Mouse (Mus musculus) kidney, embryonic 15.5 days (tissue): Measurements from ENCODE around the gene Utf1. TPM values are rescaled to one million over a fixed set of nuclear protein-coding genes. Genes with fewer than 3 reads are reported as not detected.

Experiments
- ATAC-seq: fragments of 200-750 bp; cut with Nextera tagmentation; replicated peaks from 2 replicates; pipeline ENCODE4 v1.8.0; 2017; ENCODE audit warnings: moderate TSS enrichment; ENCODE audit not compliant: low FRiP score
- H3K27ac ChIP-seq: fragments of 300-500 bp; sonication (generic); 2 replicates; pipeline ENCODE4 v1.5.1; 2015; ENCODE audit warnings: mild to moderate bottlenecking, inconsistent platforms
- H3K27me3 ChIP-seq: fragments of 300-500 bp; sonication (generic); 2 replicates; pipeline ENCODE4 v1.6.1; 2015; ENCODE audit warnings: inconsistent platforms
- H3K36me3 ChIP-seq: fragments of 300-500 bp; sonication (generic); 2 replicates; pipeline ENCODE4 v1.6.1; 2015; ENCODE audit warnings: inconsistent platforms
- H3K4me1 ChIP-seq: fragments of 300-500 bp; sonication (generic); 2 replicates; pipeline ENCODE4 v1.6.1; 2015; ENCODE audit warnings: inconsistent platforms
- H3K4me2 ChIP-seq: fragments of 300-500 bp; sonication (generic); 2 replicates; pipeline ENCODE4 v1.6.1; 2015; ENCODE audit warnings: moderate library complexity, mild to moderate bottlenecking, inconsistent platforms
- H3K4me3 ChIP-seq: fragments of 300-500 bp; sonication (generic); replicated peaks from 2 replicates; pipeline ENCODE4 v1.5.1; 2015; ENCODE audit warnings: mild to moderate bottlenecking, inconsistent platforms
- H3K9ac ChIP-seq: fragments of 300-500 bp; sonication (generic); 2 replicates; pipeline ENCODE4 v1.6.1; 2015; ENCODE audit warnings: mild to moderate bottlenecking, inconsistent platforms
- H3K9me3 ChIP-seq: fragments of 300-500 bp; sonication (generic); replicated peaks from 2 replicates; pipeline ENCODE4 v1.6.1; 2016; ENCODE audit warnings: inconsistent platforms
- WGBS: fragments of 180-500 bp; shearing (Covaris S2); methylation state at CpG from one replicate; pipeline ENCODE4 v1.1.7; 2015; ENCODE audit warnings: mixed read lengths; 5-methylcytosine and 5-hydroxymethylcytosine counted together
- polyA plus RNA-seq: library from polyadenylated mRNA; unstranded; fragments of >200 nt; fragmentation: Nextera tagmentation; extraction: Ambion mirVana; gene quantifications from 2 replicates; pipeline ENCODE4 v1.2.1, GENCODE M21; 2015

The Utf1 gene
- polyA plus RNA-seq, 1 experiment from 2014 or later: not detected

DNA sequence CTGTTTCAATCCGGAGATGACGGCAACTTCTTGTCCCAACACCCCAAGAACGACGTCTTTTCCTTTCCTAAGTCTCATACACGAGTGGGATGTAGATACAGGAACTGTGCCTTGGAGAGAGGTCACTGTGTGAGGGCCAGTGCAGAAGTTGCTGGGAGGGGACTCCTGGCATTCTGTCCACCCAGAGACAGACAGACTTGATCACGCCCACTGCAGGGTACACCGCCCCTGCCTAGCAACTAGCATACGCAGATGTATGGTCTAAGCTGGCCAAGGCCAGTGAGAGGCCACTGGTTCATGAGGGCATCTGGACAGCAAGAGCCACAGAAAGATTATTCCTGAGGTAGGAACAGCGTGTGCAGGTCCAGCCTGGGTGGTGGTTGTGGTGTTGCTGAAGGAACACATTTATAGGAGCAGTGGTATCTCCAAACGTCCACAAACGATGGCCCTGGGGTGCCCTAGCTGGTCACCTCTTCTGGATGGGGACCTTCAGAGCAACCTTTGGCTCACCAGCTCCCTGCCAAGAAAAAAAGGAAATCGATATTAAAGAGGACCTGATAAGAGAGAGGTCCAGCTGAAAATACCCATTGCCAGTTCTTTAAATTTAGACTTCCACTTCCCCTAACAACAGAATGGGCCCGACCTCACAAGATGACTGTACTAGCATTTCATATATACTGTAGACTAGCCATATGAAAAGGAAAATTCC lies 35.6 kb downstream of the Utf1 start:
- H3K27me3 ChIP-seq: no peaks in the 10 kb centered on the region
- H3K27ac ChIP-seq: no peak overlapping the region
- ATAC-seq: peak; percentile 69
- no peaks in the 10 kb centered on the region for H3K36me3 ChIP-seq
- H3K4me2 ChIP-seq: peak overlapping the region; percentile 93
- H3K9me3 ChIP-seq: no peaks in the 10 kb centered on the region
- peak overlapping the region; percentile 62 for H3K4me3 ChIP-seq
- H3K9ac ChIP-seq: peak overlapping the region; percentile 55; the same call in 1 of the 2 replicates
- 45% methylated on average over 13 of the region's 13 CpGs for WGBS
- H3K4me1 ChIP-seq: peaks cover 9% of the 10 kb centered on the region

DNA sequence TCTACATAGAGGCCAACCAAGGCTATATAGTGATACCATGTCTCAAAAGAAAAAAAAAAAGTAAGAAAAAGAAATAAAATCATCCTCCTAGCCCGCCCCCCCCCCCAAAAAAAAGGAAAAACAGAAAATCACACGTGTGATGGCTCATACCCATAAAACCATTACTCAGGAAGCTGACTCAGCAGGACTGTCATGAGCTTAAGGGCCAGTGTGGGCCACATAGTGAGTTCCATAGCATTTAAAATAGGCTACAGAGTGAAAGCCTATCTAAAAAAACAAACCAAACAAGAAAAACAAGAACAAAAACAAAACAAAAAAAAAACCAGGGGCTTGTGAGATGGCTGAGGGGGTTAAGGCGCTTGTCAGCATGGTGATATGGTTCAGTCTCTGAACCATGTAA lies 37.2 kb downstream of the Utf1 start:
- peaks cover 9% of the 10 kb centered on the region for H3K4me1 ChIP-seq
- WGBS: 55% methylated on average over 3 of the region's 3 CpGs
- H3K36me3 ChIP-seq: no peaks in the 10 kb centered on the region
- no peak overlapping the region for H3K4me3 ChIP-seq
- H3K9me3 ChIP-seq: no peaks in the 10 kb centered on the region
- no peak overlapping the region for H3K27ac ChIP-seq
- no peak for ATAC-seq
- H3K4me2 ChIP-seq: no peak overlapping the region
- no peaks in the 10 kb centered on the region for H3K27me3 ChIP-seq
- H3K9ac ChIP-seq: no peak overlapping the region

DNA sequence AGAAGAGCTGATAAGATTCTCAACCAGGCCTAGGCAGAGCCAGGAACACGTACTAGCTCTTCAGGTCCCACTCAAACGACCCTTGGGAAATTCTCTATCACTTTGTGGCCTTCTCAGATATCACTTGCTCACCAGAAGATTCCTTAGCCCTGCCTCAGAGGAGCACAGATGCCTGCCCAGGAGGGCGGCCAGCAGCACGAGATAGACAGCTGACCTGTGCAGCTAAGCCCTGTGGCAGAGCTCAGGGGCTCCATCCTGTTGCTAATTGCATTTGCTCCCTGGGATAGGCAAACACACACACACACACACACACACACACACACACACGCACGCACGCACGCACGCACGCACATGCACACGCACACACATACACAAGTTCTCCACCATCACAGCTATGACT lies 38.5 kb downstream of the Utf1 start:
- no peak for ATAC-seq
- H3K4me1 ChIP-seq: peaks cover 9% of the 10 kb centered on the region
- H3K4me2 ChIP-seq: no peak overlapping the region
- H3K4me3 ChIP-seq: no peak overlapping the region
- no peaks in the 10 kb centered on the region for H3K36me3 ChIP-seq
- no peaks in the 10 kb centered on the region for H3K27me3 ChIP-seq
- H3K9me3 ChIP-seq: no peaks in the 10 kb centered on the region
- no peak overlapping the region for H3K27ac ChIP-seq
- 82% methylated on average over 11 of the region's 11 CpGs for WGBS
- H3K9ac ChIP-seq: no peak overlapping the region

DNA sequence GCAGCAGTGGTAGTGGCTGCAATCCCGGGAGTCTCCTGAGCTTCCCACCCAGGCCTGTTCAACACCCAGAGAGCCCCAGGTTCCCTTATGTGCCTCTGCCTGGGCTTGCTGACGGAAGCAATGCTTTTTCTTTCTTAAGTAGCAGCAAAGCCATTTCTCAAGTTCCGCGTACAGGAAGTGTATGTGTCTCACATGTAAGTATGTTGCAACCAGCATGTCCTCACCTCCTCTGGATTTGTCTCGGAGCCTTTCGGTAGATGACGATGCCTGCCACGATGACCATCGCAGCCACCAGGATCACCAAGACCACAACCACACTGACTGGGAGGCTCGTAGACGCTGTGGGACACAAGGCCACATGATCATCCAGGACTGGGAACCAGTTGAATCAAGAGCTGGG lies 40.9 kb downstream of the Utf1 start:
- H3K9me3 ChIP-seq: no peaks in the 10 kb centered on the region
- H3K4me1 ChIP-seq: no peaks in the 10 kb centered on the region
- no peaks in the 10 kb centered on the region for H3K36me3 ChIP-seq
- H3K4me3 ChIP-seq: no peak overlapping the region
- no peak overlapping the region for H3K27ac ChIP-seq
- no peak overlapping the region for H3K9ac ChIP-seq
- WGBS: 94% methylated on average over 11 of the region's 11 CpGs
- no peak overlapping the region for H3K4me2 ChIP-seq
- no peak for ATAC-seq
- H3K27me3 ChIP-seq: no peaks in the 10 kb centered on the region

DNA sequence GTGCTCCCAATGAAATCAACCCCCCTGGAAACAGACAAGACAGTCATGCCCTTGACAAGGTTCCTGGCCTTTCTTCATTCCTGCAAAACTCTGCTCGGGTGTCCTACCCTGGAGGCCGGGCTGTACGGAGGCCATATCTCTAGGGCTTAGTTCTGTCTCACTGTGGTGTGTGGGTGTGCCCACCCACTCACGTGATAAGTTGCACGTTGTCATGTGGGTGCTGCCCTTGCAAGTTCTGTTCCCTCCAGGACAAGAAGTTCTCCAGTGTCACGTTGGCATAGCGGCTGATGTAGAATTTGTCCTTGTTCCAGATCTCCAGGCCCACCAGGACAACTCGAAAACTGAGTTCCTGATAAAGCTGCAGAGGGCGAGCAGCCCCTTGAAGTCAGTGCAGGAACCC lies 44.7 kb downstream of the Utf1 start:
- ATAC-seq: no peak
- 85% methylated on average over 9 of the region's 9 CpGs for WGBS
- Histone ChIP-seq H3K4me3 (no peak overlapping the region), H3K9me3 (no peaks in the 10 kb centered on the region), H3K4me2 (no peak overlapping the region), H3K27me3 (no peaks in the 10 kb centered on the region), H3K9ac (no peak overlapping the region), H3K4me1 (no peaks in the 10 kb centered on the region), H3K27ac (no peak overlapping the region), H3K36me3 (no peaks in the 10 kb centered on the region)

DNA sequence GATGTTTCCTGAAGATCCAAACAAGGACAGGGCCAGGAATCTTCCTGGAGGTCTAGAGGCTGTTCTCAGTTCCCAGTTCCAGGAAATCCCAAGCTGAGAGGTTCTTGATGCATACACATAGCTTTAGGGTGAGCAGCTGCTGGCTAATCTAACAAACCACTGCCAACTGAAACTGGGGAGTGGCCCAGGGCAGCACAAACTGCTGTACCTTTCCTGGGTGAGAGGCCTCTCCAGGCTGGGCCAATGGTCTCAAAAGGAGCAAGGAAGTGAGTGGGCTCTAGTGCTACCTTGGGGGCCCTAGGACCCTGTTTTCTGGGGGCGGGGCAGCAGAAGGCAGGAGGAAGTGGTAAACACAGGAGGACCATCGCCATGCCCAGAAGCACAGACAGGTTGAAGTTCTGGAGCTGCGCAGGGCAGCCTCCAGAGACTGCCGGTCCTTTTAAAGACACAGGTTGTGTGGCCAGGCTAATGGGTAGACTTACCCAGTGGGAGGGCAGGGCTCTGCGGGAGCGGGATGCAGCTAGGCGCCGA lies 47.3 kb downstream of the Utf1 start:
- no peaks in the 10 kb centered on the region for H3K9me3 ChIP-seq
- H3K27me3 ChIP-seq: no peaks in the 10 kb centered on the region
- H3K4me2 ChIP-seq: no peak overlapping the region
- ATAC-seq: no peak
- H3K27ac ChIP-seq: no peak overlapping the region
- WGBS: 76% methylated on average over 8 of the region's 8 CpGs
- H3K4me3 ChIP-seq: no peak overlapping the region
- no peaks in the 10 kb centered on the region for H3K4me1 ChIP-seq
- H3K36me3 ChIP-seq: peaks cover 11% of the 10 kb centered on the region
- H3K9ac ChIP-seq: no peak overlapping the region

DNA sequence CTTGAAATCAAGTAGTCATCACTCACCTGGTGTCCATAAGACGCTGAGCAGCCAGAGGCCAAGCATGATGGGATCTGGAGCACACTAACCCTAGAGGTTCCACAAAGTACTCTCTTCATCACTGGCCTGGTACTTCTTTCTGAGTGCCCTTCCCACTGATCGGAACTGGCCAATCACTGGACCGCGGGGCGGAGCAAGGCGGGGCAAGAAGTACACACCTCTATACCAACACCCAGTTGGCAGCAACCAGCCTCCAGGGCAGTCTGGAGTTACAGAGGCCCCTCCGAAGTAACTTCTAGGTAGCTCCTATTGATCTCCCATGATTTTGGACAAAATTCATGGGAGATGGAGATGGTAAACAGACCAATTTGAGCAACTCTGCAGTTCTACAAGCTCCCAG lies 48.8 kb downstream of the Utf1 start, which contains the start of gene Adam8:
Gene Adam8, minus strand, starts transcription at position 157 of the 400 bp plus-strand sequence.
- WGBS: 29% methylated on average over 7 of the region's 7 CpGs
- Histone ChIP-seq H3K36me3 (peaks cover 26% of the 10 kb centered on the region), H3K9me3 (no peaks in the 10 kb centered on the region), H3K4me3 (no peak within 1 kb of the TSS), H3K4me1 (no peaks in the 10 kb centered on the region), H3K27ac (no peak within 1 kb of the TSS), H3K4me2 (no peak within 1 kb of the TSS), H3K9ac (no peak within 1 kb of the TSS), H3K27me3 (no peaks in the 10 kb centered on the region)
- ATAC-seq: peak; percentile 74

DNA sequence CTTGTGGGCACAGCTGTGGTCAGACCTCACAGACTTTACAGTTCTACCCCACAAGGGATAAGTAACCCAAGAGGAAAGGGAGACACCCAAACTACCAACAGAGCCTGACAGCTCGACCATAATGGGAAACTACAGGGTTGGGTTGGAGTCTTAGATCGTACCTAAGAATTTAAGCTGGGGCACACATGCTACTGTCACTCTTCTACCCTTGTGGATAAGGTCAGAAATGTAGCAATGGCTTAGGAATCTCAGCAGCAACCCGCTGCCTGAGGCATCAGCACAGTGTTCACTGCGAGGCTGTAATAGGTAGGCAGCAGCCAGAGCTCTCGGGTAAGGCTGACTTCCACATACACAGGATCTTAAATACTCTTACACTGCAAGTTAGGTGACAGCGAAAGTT lies 49.9 kb downstream of the Utf1 start:
- H3K4me2 ChIP-seq: no peak overlapping the region
- no peak for ATAC-seq
- H3K9ac ChIP-seq: no peak overlapping the region
- no peak overlapping the region for H3K4me3 ChIP-seq
- H3K36me3 ChIP-seq: peaks cover 37% of the 10 kb centered on the region
- H3K27ac ChIP-seq: no peak overlapping the region
- WGBS: 92% methylated on average over 6 of the region's 6 CpGs
- H3K27me3 ChIP-seq: no peaks in the 10 kb centered on the region
- H3K4me1 ChIP-seq: no peaks in the 10 kb centered on the region
- H3K9me3 ChIP-seq: no peaks in the 10 kb centered on the region

DNA sequence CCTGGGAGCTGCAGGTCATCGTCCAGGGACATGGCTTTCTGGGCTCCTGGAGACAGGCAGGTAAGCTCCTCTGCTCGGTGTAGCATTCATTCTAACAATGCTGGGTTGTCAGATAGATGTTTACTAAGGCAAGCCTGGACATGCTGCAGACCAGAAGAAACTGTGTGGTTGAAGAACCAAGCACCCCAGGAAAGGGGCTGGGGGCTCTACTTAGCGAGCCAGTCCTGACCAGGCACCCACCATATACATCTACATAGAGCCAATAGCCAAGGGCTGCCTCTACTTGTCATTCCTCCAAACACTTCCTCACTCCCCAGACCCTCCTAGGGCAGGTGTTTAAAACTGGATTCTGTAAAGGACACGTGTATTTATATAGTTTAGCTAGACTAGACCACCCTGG lies 50.6 kb downstream of the Utf1 start:
- H3K9ac ChIP-seq: no peak overlapping the region
- H3K27me3 ChIP-seq: no peaks in the 10 kb centered on the region
- WGBS: 85% methylated on average over 4 of the region's 4 CpGs
- H3K27ac ChIP-seq: no peak overlapping the region
- ATAC-seq: no peak
- H3K4me2 ChIP-seq: no peak overlapping the region
- H3K36me3 ChIP-seq: peaks cover 43% of the 10 kb centered on the region
- H3K4me1 ChIP-seq: no peaks in the 10 kb centered on the region
- H3K9me3 ChIP-seq: no peaks in the 10 kb centered on the region
- no peak overlapping the region for H3K4me3 ChIP-seq

DNA sequence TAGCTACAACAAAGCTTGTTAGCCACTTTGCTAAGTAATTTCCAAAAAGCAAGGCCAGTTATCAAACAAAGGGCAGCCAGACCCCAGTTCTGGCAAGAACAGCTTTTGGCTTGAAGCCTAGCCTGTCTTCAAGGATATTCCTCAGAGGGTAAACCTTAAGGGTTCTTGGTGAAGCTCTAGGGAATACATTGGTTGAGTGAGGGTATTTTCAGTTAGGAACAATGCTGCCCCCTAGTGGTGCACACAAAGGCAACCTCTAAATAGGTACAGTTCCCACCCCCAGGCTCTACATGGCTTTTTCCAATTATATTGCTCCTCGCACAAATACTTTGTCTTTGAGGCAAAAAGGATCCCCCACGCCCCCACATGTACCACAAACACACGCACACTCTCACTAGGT lies 51.1 kb downstream of the Utf1 start:
- Histone ChIP-seq H3K27ac (no peak overlapping the region), H3K27me3 (no peaks in the 10 kb centered on the region), H3K9me3 (no peaks in the 10 kb centered on the region), H3K4me2 (no peak overlapping the region), H3K4me3 (no peak overlapping the region), H3K36me3 (peaks cover 48% of the 10 kb centered on the region), H3K9ac (no peak overlapping the region), H3K4me1 (no peaks in the 10 kb centered on the region)
- no peak for ATAC-seq
- 39% methylated on average over 3 of the region's 3 CpGs for WGBS
